Mouse (Mus musculus): ENCODE results near the gene Cul9.
A peak's percentile ranks its signal among the peaks of the same experiment; 100 is the strongest.
"Not testable (repeated sequence)": the region's sequence is repeated elsewhere in the genome, so short reads cannot be mapped to it uniquely, and the experiment has no call there.

Gene Cul9

GRCm38 (mm10) chr17:46502775-46503174 is 43.4 kb downstream of the Cul9 start:
- DNase-seq (ENCODE audit: low spot score) = no peak

- no peak for DNase-seq (ENCODE audit: low spot score)
Observed at GRCm38 (mm10) chr17:46497956-46498355, 48.2 kb downstream of the Cul9 start.

GRCm38 (mm10) chr17:46496623-46497434 is 49.4 kb downstream of the Cul9 start, which contains the start of gene Dnph1:
Gene Dnph1, plus strand, starts transcription at chr17:46496711.
- DNase-seq (ENCODE audit: low spot score) = peak; percentile 90

GRCm38 (mm10) chr17:46496081-46496480 is 50.1 kb downstream of the Cul9 start:
- DNase-seq (ENCODE audit: low spot score) = not testable (repeated sequence)

GRCm38 (mm10) chr17:46495486-46495885 is 50.7 kb downstream of the Cul9 start:
- DNase-seq (ENCODE audit: low spot score) = no peak

GRCm38 (mm10) chr17:46487431-46487830 is 58.8 kb downstream of the Cul9 start, which contains the start of gene Ttbk1:
Gene Ttbk1, minus strand, starts transcription at chr17:46487675.
- DNase-seq (ENCODE audit: low spot score) = peak; percentile 67

- DNase-seq (ENCODE audit: low spot score) = peak; percentile 18
Observed at GRCm38 (mm10) chr17:46486995-46487394, 59.2 kb downstream of the Cul9 start.

- peak; percentile 50 for DNase-seq (ENCODE audit: low spot score)
Observed at GRCm38 (mm10) chr17:46484461-46484875, 61.7 kb downstream of the Cul9 start.

- DNase-seq (ENCODE audit: low spot score) = peak; percentile 47
Observed at GRCm38 (mm10) chr17:46484021-46484431, 62.2 kb downstream of the Cul9 start.

GRCm38 (mm10) chr17:46483561-46484001 is 62.6 kb downstream of the Cul9 start:
- peak; percentile 73 for DNase-seq (ENCODE audit: low spot score)

- no peak for DNase-seq (ENCODE audit: low spot score)
Observed at GRCm38 (mm10) chr17:46477286-46477685, 68.9 kb downstream of the Cul9 start.

- no peak for DNase-seq (ENCODE audit: low spot score)
Observed at GRCm38 (mm10) chr17:46476601-46477000, 69.6 kb downstream of the Cul9 start.

GRCm38 (mm10) chr17:46467830-46468229 is 78.4 kb downstream of the Cul9 start:
- DNase-seq (ENCODE audit: low spot score) = peak; percentile 34

- DNase-seq (ENCODE audit: low spot score) = no peak
Observed at GRCm38 (mm10) chr17:46462226-46462625, 84.0 kb downstream of the Cul9 start.

GRCm38 (mm10) chr17:46461347-46461746 is 84.8 kb downstream of the Cul9 start:
- DNase-seq (ENCODE audit: low spot score) = peak; percentile 43

GRCm38 (mm10) chr17:46460673-46461072 is 85.5 kb downstream of the Cul9 start:
- no peak for DNase-seq (ENCODE audit: low spot score)

GRCm38 (mm10) chr17:46458439-46458838 is 87.7 kb downstream of the Cul9 start:
- no peak for DNase-seq (ENCODE audit: low spot score)

- DNase-seq (ENCODE audit: low spot score) = peak; percentile 63
Observed at GRCm38 (mm10) chr17:46457791-46458190, 88.4 kb downstream of the Cul9 start.

GRCm38 (mm10) chr17:46455110-46455691 is 91.0 kb downstream of the Cul9 start:
- DNase-seq (ENCODE audit: low spot score) = peak; percentile 55

- DNase-seq (ENCODE audit: low spot score) = peak; percentile 40
Observed at GRCm38 (mm10) chr17:46454539-46454938, 91.6 kb downstream of the Cul9 start.

- peak; percentile 60 for DNase-seq (ENCODE audit: low spot score)
Observed at GRCm38 (mm10) chr17:46453970-46454411, 92.2 kb downstream of the Cul9 start.

- peak; percentile 57 for DNase-seq (ENCODE audit: low spot score)
Observed at GRCm38 (mm10) chr17:46453302-46453948, 92.8 kb downstream of the Cul9 start.

- DNase-seq (ENCODE audit: low spot score) = no peak
Observed at GRCm38 (mm10) chr17:46452683-46453082, 93.5 kb downstream of the Cul9 start.
